Mouse (Mus musculus): ENCODE data around the gene 1700017D01Rik.

1700017D01Rik gene

GRCm38 (mm10) chr19:11048009-11048408, 82.7 kb downstream of the 1700017D01Rik start:
- DNase-seq (ENCODE audit: low spot score), result no peak

Measured in embryo, embryonic 10 days (tissue).